Mouse (Mus musculus) urinary bladder, postnatal 36 days (tissue): ENCODE data around the gene Cd180.
A peak's percentile ranks its signal among the peaks of the same experiment; 100 is the strongest.

ENCODE experiments used
- DNase-seq, 2 experiments: peaks; one replicate each; pipeline ENCODE4 v3.0.0; 2022; ENCODE audit warnings: low spot score in 2 of 2, mixed read lengths in 1 of 2

Cd180 gene

GRCm38 (mm10) chr13:102739720-102740535 is 46.6 kb downstream of the Cd180 start:
- DNase-seq, result no peak

DNA sequence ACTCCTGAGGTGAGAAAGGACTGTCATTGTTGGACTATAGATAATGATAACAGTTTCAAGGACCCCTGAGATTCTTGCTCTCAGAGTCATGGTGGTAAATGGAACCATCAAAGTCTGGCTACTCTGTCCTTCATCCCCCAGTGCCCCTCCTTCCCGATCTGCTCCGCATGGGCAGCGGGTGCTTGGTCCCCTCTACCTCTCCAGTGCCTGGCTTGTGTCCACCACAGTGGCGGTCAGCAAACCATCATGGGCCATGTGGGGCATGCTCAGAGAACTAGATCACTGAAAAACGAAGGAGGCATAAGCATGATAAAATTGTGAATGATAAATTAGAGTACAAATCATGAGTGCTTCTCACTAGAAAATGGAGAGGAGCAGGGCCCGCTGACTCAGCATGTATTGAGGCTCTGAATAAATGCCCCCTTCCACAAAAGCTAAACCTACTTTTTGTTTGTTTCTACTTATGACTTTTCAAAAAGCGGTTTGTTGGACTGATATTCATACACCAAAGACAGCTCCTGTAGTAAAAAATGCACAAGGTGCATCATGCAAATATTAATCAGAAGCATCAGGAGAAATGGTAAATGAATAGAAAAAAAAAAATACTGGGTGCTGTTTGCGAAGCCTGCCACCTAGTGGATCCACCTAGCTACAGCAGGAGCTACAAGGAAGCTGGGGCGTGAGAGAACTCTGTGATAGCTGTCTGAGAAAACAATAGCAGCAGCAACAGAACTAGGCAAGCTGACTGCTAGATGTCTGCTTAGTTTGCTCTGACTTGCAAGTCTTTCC is 51.3 kb downstream of the Cd180 start:
- DNase-seq, result peak; percentile 30 to 38

DNA sequence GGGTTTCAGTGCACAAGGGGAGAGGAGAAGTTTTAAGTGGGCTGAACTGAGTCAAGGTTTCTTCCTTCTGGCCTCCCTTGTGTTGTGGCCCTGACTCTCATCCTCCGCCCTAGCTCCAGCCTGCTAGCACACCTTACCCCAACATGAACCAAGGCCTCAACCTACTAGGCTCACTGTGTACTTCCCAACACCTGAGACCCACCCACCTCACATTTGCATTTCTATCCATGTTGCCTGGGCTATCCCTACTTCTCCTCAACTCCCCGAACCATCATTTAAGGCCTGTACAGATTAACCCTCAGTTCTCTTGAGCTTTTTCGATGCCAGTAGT is 51.9 kb downstream of the Cd180 start:
- DNase-seq, result no peak

DNA sequence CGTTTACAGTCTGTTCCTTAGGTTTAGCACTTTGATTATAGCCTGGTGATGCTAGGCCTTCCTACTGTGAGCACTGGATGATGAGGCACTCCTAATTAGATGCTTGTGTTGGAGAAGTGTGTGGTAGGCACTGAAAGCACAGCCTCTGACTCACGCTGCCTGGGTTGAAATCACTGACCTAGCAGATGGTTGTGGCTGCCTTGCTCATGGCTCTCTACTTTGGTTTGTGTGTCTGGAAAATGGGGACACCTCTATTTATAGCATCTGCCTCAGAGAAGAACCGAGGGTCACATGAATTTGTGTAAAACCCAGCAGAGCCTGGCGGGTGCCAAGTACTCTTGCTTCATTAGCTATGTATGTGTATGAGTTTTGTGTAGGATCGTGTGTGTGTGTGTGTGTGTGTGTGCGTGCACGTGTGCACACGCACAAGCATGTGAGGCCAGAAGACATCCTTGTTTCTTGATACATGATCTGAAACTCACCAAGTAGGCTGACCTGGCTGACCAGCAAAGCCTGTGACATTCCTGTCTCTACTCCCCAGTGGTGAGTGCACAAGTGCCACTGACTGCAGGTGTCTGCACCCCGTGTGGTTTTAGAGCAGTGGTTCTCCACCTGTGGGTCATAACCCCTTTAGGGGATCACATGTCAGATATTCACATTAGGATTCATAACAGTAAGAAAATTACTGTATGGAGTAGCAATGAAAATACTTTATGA is 52.4 kb downstream of the Cd180 start:
- DNase-seq, result no peak

- DNase-seq, result peak in 1 of 2 experiments; percentile 23
Observed at GRCm38 (mm10) chr13:102746803-102747561, 53.6 kb downstream of the Cd180 start.

DNA sequence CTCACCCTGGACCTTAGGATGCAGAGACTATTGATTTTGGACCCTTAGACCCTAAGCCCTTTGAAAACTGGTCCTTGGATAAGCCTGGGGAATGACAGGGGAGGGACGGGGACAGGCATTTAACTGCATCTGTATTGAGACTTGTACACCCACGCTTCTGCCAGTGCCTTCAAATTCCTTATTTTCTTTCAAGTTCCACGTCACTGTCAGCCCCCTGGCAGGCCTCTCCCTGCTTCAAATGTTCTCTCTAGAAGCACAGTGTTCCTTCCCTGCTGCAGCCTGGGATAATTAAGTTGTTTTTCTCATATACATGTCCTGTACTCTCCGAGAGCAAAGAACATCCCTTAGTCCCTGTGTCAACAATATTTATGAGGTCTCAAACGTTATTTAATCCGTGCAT is 55.8 kb downstream of the Cd180 start:
- DNase-seq, result no peak

GRCm38 (mm10) chr13:102749891-102750290 is 56.5 kb downstream of the Cd180 start:
- no peak for DNase-seq

GRCm38 (mm10) chr13:102753714-102754556 is 60.6 kb downstream of the Cd180 start:
- no peak for DNase-seq

DNA sequence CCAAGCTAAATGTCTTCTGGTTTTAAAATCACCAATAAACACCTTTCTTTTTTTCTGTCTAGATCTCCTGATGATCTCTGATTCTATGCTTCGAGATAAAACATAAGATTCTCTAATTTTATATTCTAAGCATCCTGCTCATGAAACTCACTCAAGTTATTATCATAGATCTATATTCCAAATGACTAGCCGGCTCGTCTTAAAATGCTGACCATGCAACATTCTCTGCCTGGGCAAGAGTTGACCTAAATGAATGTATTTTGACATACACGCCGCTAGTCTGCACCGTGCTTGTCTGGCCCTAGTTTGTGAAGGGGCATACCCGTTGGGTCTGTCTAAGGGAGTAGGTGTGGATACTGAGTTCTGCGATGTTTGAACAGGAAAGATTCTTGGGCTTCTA is 61.8 kb downstream of the Cd180 start:
- no peak for DNase-seq

- no peak for DNase-seq
Observed at GRCm38 (mm10) chr13:102756071-102756470, 62.7 kb downstream of the Cd180 start.

GRCm38 (mm10) chr13:102758021-102758420 is 64.7 kb downstream of the Cd180 start:
- no peak for DNase-seq

DNA sequence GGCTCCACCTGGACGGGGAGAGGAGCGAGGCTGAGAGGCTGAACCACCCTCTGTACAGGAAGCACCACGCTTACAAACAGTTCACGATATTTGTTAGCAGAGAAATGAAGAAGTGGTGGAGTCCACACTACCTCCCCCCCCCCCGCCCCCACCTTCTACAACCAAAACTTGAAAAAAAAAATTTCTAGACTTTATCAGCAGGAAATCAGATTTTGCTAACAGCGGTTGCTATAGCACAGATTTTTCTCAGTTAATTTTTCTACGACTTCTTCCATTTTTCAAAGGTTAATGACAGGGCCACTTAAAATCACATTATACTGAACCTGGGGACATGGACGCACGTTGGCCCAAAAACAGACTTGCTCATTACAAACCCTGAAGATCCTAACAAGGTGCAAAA is 68.1 kb downstream of the Cd180 start:
- DNase-seq, result no peak

- DNase-seq, result no peak
Observed at GRCm38 (mm10) chr13:102762203-102762602, 68.8 kb downstream of the Cd180 start.

DNA sequence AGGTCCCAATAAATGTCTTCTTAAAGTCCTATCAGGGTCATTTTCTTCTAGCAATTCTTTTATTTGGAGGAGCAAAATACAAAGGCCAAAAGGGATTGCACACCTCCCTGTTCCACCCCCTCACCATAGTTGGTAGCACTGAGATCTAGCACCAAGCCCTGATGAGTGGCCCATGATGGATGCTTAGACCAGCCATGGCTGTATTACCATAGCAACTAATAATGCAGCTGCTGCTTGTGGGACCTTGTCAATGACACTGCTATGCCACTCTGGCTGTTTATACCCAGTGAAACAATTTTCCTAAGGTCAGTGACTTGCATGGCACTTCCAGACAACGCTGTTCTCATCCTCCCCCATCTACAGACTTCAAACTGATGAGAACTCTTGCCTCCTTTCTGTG is 70.9 kb downstream of the Cd180 start:
- DNase-seq, result no peak

- no peak for DNase-seq
Observed at GRCm38 (mm10) chr13:102765216-102765615, 71.9 kb downstream of the Cd180 start.

DNA sequence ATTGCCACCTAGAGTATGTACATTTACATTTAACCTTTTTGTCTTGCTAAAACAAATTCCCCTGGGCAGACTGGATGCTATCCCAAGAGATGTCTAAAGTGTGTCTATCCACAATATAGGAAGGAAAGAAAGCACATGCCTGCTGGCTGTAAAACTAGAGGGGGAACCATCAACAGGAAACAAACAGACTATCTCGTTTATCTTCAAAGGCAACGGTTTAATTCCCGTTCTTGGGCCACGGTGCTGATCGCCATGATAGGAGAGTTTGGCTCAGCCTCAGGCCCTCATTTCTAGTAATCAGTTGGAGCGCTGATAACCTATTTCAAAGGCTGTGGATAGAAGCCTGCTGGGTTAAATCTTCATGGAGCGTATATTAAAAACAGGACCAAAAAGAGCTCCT is 73.8 kb downstream of the Cd180 start:
- no peak for DNase-seq

- DNase-seq, result no peak
Observed at GRCm38 (mm10) chr13:102768512-102768911, 75.2 kb downstream of the Cd180 start.

DNA sequence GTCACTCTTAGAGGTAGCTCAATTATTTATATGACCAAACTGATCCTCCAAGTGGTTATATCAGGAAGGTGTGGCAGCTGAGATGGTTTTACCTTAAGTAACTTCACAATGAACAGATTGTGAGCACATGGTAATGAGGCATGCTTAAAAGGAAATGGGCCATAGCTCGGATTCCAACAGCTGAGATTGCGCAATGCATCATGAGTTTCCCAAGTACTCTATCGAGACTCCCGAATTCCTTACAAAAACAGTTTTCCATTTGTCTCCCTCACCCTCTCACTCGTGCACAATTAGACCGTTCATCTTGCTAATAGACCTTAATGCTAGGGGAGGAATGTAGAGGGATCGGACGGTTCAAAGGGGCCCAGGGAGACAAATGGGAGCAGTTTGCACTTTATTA is 76.8 kb downstream of the Cd180 start:
- peak in 1 of 2 experiments; percentile 42 for DNase-seq

DNA sequence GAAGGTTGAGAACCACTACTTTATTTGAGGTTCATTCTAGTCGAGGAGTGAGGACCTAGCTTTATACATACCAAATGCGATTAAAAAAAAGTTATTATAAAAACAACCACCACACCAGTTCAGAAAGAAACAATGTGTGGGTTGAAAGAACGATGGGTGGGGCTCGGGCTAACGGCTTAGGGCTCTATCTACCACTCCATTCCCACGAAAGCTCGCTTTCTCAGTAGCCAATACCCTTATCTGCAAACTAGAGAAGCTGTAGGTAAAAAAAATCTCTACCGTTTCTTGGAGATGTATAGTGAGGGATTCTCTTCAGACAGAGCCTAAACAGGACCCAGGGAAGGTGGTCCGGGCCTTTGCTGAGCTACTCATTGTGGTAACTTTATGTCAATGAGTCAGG is 79.8 kb downstream of the Cd180 start:
- no peak for DNase-seq

- peak in 1 of 2 experiments; percentile 22 for DNase-seq
Observed at GRCm38 (mm10) chr13:102774786-102775201, 81.4 kb downstream of the Cd180 start.

GRCm38 (mm10) chr13:102775506-102775905 is 82.1 kb downstream of the Cd180 start:
- no peak for DNase-seq
